Mouse (Mus musculus): ENCODE results near the gene Vmn1r235. TPM values are rescaled to one million over a fixed set of nuclear protein-coding genes. Genes with fewer than 3 reads are reported as not detected.
"Not testable (repeated sequence)": the region's sequence is repeated elsewhere in the genome, so short reads cannot be mapped to it uniquely, and the experiment has no call there.

Vmn1r235 gene
- polyA plus RNA-seq (2011; ENCODE audit: insufficient read depth, insufficient read length, low read depth, missing spikeins): not detected in 2 replicates

DNA sequence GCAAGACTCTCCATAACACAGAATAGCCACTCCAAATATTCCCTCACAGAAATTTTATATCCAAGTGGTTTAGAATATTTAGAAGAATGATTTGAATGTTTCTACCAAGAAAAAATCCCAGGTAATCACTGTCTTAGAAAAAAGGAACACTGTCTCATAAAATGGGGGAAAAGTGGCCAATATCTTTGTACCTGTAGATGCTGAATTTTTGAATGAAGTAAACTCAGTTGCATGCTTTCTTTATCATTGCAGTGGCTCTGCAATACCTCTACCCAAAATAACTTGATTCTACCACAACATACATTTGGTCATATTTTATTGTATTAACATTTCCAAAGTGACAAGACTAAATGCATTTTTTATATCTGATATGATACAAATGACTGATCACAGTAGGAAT, at the start of gene Vmn1r235:
Vmn1r235 (plus strand) TSS at position 301 of the 400 bp plus-strand sequence.
- Histone ChIP-seq H3K4me3 (ENCODE audit: low read depth, low read length) (no peak within 1 kb of the TSS), H3K27ac (ENCODE audit: insufficient read depth, low read length) (no peak within 1 kb of the TSS), H3K9ac (ENCODE audit: low read depth, poor library complexity, severe bottlenecking) (no peak within 1 kb of the TSS), H3K36me3 (ENCODE audit: control insufficient read depth, insufficient read depth, low read length, poor library complexity, severe bottlenecking) (no peaks in the 10 kb centered on the region), H3K27me3 (ENCODE audit: control insufficient read depth, insufficient read depth, low read length, poor library complexity, severe bottlenecking) (no peaks in the 10 kb centered on the region), H3K4me1 (ENCODE audit: control insufficient read depth, insufficient read depth, low read length) (no peaks in the 10 kb centered on the region), H3K9me3 (replicated peaks; ENCODE audit: control insufficient read depth, insufficient read depth, low read length, poor library complexity, severe bottlenecking) (no peaks in the 10 kb centered on the region; the same call in 1 of the 2 replicates)
- TF ChIP-seq CTCF (IDR thresholded peaks at IDR 0.05; ENCODE audit: low read depth, low read length) (no peak), POLR2A (IDR thresholded peaks at IDR 0.05; ENCODE audit: insufficient read depth, low read length) (no peak), EP300 (IDR thresholded peaks at IDR 0.05; ENCODE audit: insufficient read depth, low read depth, low read length) (no peak)

DNA sequence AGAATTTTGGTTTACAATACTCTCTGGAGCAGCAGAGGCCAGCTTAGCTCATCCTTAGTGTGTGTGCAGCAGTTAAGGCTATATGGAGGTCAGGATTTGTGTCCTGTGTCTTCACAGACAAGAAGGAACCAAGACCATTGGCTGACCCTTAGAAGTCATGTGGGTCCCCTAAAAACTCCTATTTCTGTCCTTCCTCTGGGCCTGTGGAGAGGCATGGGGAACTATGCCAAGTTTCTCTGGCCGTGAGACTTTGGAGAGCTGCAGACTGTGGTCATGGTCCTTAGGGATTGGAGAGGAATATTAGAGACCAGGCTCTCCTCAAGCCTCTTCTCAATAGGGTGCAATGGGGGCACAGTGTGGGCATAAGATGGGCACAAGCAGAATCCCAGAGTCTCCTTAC, 45.1 kb upstream of the Vmn1r235 start:
- not testable (repeated sequence) for H3K9me3 ChIP-seq (replicated peaks; ENCODE audit: control insufficient read depth, insufficient read depth, low read length, poor library complexity, severe bottlenecking); H3K4me1 ChIP-seq (ENCODE audit: control insufficient read depth, insufficient read depth, low read length); H3K36me3 ChIP-seq (ENCODE audit: control insufficient read depth, insufficient read depth, low read length, poor library complexity, severe bottlenecking); H3K9ac ChIP-seq (ENCODE audit: low read depth, poor library complexity, severe bottlenecking); H3K4me3 ChIP-seq (ENCODE audit: low read depth, low read length); H3K27me3 ChIP-seq (ENCODE audit: control insufficient read depth, insufficient read depth, low read length, poor library complexity, severe bottlenecking); H3K27ac ChIP-seq (ENCODE audit: insufficient read depth, low read length)

DNA sequence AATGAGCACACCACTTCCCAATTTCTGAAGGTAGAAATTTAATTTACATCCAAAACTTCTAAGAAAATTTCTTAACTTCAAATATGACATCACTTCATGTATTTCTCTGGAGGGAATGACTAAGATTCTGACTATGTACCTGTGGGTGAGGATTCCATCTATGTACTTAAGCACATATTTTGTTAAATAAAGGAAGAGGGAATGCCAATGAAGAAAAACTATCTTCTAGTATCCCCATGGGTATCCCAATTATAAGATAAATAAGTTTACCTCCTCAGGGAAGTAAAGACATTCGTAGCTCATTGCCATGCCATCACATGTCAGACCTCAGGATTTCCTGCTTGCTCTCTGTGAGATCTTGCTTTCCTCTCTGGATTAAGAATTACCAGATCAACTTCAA, 30.4 kb upstream of the Vmn1r235 start, which contains the start of gene Vmn1r234:
Vmn1r234 (plus strand) TSS at position 301 of the 400 bp plus-strand sequence.
- no peaks in the 10 kb centered on the region for H3K27me3 ChIP-seq (ENCODE audit: control insufficient read depth, insufficient read depth, low read length, poor library complexity, severe bottlenecking)
- no peak within 1 kb of the TSS for H3K4me3 ChIP-seq (ENCODE audit: low read depth, low read length)
- H3K36me3 ChIP-seq (ENCODE audit: control insufficient read depth, insufficient read depth, low read length, poor library complexity, severe bottlenecking): no peaks in the 10 kb centered on the region
- peaks cover under 1% of the 10 kb centered on the region; the same call in 1 of the 2 replicates for H3K9me3 ChIP-seq (replicated peaks; ENCODE audit: control insufficient read depth, insufficient read depth, low read length, poor library complexity, severe bottlenecking)
- no peak within 1 kb of the TSS for H3K27ac ChIP-seq (ENCODE audit: insufficient read depth, low read length)
- H3K4me1 ChIP-seq (ENCODE audit: control insufficient read depth, insufficient read depth, low read length): no peaks in the 10 kb centered on the region
- TF ChIP-seq EP300 (IDR thresholded peaks at IDR 0.05; ENCODE audit: insufficient read depth, low read depth, low read length) (no peak), POLR2A (IDR thresholded peaks at IDR 0.05; ENCODE audit: insufficient read depth, low read length) (no peak), CTCF (IDR thresholded peaks at IDR 0.05; ENCODE audit: low read depth, low read length) (no peak)
- no peak within 1 kb of the TSS for H3K9ac ChIP-seq (ENCODE audit: low read depth, poor library complexity, severe bottlenecking)

DNA sequence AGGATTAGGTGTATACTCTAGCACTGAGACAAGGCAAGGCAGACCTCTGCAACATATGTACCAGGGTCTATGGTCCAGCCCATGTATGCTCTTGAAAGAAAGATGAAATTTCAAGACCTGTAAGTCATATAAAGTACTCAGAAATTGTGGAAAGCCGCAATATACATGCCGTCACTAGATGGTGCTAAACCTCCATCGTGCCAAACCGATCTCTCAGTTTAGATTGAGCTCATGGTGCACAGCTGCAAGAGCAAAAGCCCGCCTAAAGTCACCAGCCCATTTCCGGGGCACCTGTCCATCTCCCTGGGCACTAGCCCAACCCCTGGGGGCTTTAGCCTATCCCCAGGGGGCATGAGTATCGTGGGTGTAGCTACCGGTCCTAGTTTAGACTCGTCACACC, 24.6 kb upstream of the Vmn1r235 start:
- no peaks in the 10 kb centered on the region for H3K4me1 ChIP-seq (ENCODE audit: control insufficient read depth, insufficient read depth, low read length)
- H3K9ac ChIP-seq (ENCODE audit: low read depth, poor library complexity, severe bottlenecking): no peak overlapping the region
- no peak overlapping the region for H3K4me3 ChIP-seq (ENCODE audit: low read depth, low read length)
- H3K36me3 ChIP-seq (ENCODE audit: control insufficient read depth, insufficient read depth, low read length, poor library complexity, severe bottlenecking): no peaks in the 10 kb centered on the region
- no peaks in the 10 kb centered on the region for H3K27me3 ChIP-seq (ENCODE audit: control insufficient read depth, insufficient read depth, low read length, poor library complexity, severe bottlenecking)
- no peak overlapping the region for H3K27ac ChIP-seq (ENCODE audit: insufficient read depth, low read length)
- H3K9me3 ChIP-seq (replicated peaks; ENCODE audit: control insufficient read depth, insufficient read depth, low read length, poor library complexity, severe bottlenecking): peaks cover 4% of the 10 kb centered on the region; the same call in 1 of the 2 replicates
- TF ChIP-seq EP300 (IDR thresholded peaks at IDR 0.05; ENCODE audit: insufficient read depth, low read depth, low read length): no peak

DNA sequence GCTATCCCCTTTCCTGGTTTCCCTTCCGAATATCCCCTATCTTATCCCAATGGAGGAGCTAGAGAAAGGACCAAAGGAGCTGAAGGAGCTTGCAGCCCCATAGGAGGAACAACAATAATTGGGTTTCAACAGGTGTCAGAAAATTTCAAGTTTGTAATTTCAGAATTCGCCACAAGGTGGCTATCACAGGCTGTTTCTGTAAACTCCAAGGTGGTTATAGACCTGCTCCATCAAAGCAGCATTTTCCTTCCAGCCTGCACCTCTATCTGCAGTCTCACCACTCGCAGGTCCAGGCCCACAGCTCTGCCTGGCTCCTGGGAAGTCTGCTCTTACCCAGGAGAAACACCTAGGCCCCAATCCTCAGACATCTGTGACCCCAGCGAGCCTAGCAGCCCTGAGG, 15.9 kb downstream of the Vmn1r235 start:
- H3K4me3 ChIP-seq (ENCODE audit: low read depth, low read length): no peak overlapping the region
- H3K27ac ChIP-seq (ENCODE audit: insufficient read depth, low read length): no peak overlapping the region
- H3K4me1 ChIP-seq (ENCODE audit: control insufficient read depth, insufficient read depth, low read length): no peaks in the 10 kb centered on the region
- no peaks in the 10 kb centered on the region for H3K36me3 ChIP-seq (ENCODE audit: control insufficient read depth, insufficient read depth, low read length, poor library complexity, severe bottlenecking)
- no peak for TF ChIP-seq EP300 (IDR thresholded peaks at IDR 0.05; ENCODE audit: insufficient read depth, low read depth, low read length)
- no peak for TF ChIP-seq POLR2A (IDR thresholded peaks at IDR 0.05; ENCODE audit: insufficient read depth, low read length)
- TF ChIP-seq CTCF (IDR thresholded peaks at IDR 0.05; ENCODE audit: low read depth, low read length): no peak
- no peak overlapping the region for H3K9ac ChIP-seq (ENCODE audit: low read depth, poor library complexity, severe bottlenecking)
- no peaks in the 10 kb centered on the region for H3K27me3 ChIP-seq (ENCODE audit: control insufficient read depth, insufficient read depth, low read length, poor library complexity, severe bottlenecking)
- H3K9me3 ChIP-seq (replicated peaks; ENCODE audit: control insufficient read depth, insufficient read depth, low read length, poor library complexity, severe bottlenecking): no peaks in the 10 kb centered on the region

DNA sequence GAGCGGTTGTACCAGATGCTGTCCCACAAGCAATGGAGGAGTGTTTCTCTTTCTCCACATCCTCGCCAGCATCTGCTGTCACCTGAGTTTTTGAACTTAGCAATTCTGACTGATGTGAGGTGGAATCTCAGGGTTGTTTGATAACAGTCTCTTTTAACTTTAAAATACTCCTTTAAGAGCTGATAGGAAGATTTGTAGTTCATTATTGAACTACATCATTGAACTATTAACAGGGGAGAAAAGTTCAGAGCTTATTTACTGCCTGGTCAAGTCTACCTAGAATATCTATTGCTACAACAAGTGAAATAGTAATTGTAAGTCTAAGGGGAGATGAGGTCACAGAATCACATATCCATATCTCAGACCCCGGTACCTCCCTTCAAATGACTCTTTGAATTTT, 26.4 kb downstream of the Vmn1r235 start, which contains the start of gene Vmn1r236:
Vmn1r236 (plus strand) TSS at position 301 of the 400 bp plus-strand sequence.
- no peak for TF ChIP-seq EP300 (IDR thresholded peaks at IDR 0.05; ENCODE audit: insufficient read depth, low read depth, low read length)
- Histone ChIP-seq H3K27ac (ENCODE audit: insufficient read depth, low read length) (no peak within 1 kb of the TSS), H3K4me3 (ENCODE audit: low read depth, low read length) (no peak within 1 kb of the TSS), H3K9me3 (replicated peaks; ENCODE audit: control insufficient read depth, insufficient read depth, low read length, poor library complexity, severe bottlenecking) (no peaks in the 10 kb centered on the region), H3K27me3 (ENCODE audit: control insufficient read depth, insufficient read depth, low read length, poor library complexity, severe bottlenecking) (no peaks in the 10 kb centered on the region; the same call in 1 of the 2 replicates), H3K4me1 (ENCODE audit: control insufficient read depth, insufficient read depth, low read length) (no peaks in the 10 kb centered on the region), H3K36me3 (ENCODE audit: control insufficient read depth, insufficient read depth, low read length, poor library complexity, severe bottlenecking) (no peaks in the 10 kb centered on the region), H3K9ac (ENCODE audit: low read depth, poor library complexity, severe bottlenecking) (no peak within 1 kb of the TSS)
